Mouse (Mus musculus) brain, embryonic 14.5 days (tissue): ENCODE data around the gene Aym1. TPM values are rescaled to one million over a fixed set of nuclear protein-coding genes. Genes with fewer than 3 reads are reported as not detected.

Experiments
- DNase-seq: peaks from one replicate; pipeline ENCODE4 v3.0.0-alpha.2; 2011; ENCODE audit warnings: low read depth
- CTCF ChIP-seq: fragments of 200-500 bp; IDR thresholded peaks from 2 replicates; pipeline ENCODE4 v1.5.1; 2012; ENCODE audit warnings: inconsistent platforms, mild to moderate bottlenecking, moderate library complexity, borderline replicate concordance; ENCODE audit not compliant: insufficient read depth, insufficient read length; ENCODE audit errors: extremely low read depth
- POLR2A ChIP-seq: fragments of 200-500 bp; IDR thresholded peaks from 2 replicates; pipeline ENCODE4 v1.6.1; 2012; ENCODE audit warnings: mild to moderate bottlenecking, inconsistent platforms, borderline replicate concordance; ENCODE audit not compliant: poor library complexity, insufficient read depth, insufficient read length, severe bottlenecking; ENCODE audit errors: extremely low read depth
- polyA plus RNA-seq: library from polyadenylated mRNA; depleted of rRNA; stranded (reverse); fragments of >200 nt; gene quantifications from 2 replicates; pipeline ENCODE4 v1.2.3, GENCODE M21; 2012; rRNA removed

The Aym1 gene
- not detected in 2 replicates for polyA plus RNA-seq

DNA sequence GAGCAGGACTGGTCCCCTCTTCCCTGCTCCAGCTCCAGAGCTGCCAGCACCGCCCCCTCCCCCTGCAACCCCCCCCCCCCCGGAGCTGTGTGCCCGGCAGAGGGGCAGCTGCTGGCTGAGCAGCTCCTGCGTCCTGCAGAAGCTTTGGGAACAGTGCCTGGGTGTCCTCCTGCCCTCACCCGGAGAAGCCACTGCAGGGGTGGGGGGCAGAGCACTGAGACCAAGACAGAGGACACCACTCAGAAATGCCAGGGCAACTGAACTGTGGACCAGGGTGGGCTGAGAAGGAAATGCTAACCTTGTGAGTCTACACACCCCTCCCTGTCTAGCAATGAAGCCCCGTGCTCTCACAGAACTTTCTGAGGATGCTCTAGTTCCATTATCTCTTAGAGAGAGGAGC is at the start of gene Aym1:
Gene Aym1 (plus strand): TSS at position 109 of the 400 bp plus-strand sequence.
- DNase-seq = no peak
- TF ChIP-seq POLR2A (no peak), CTCF (no peak)

DNA sequence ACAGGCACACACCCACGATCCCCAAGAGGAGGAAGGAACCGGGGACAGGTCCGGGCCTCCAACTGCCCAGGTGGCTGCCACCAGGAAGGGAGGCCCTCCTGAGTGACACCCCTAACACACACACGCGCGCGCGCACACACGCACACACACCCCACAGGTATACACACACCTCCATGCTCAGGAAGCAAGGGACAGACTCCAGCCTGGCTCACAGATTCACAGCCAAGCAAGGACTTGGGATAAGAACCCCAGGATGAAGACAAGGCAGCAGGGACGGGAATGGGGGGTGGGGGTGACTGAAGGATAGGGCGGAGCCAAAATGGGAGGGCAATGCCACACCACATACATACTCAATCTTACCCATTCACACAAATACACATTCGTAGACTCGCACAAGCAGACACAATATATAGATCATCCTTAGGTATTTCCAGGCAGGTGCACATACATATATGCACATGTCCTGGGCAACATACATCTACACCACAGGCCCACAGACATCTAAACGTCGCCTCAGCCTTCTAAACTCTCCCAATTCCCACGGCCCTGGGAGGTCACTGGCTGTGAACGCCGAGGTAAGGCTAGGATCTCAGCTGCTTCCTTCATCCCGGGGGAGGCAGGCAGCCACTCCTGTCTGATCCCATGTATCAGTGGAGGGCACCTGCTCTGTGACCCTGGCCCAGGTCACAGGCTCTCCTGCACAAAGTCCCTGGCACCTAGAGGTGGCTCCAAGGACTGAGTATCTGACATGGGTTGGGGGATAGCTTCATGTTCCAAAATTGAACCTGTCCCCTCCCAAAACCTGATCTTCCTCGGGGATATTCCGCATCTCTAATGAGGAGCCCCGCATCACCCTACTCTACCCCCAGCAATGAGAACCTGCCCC is 47.4 kb upstream of the Aym1 start:
- TF ChIP-seq POLR2A = no peak
- no peak for TF ChIP-seq CTCF
- DNase-seq = no peak

DNA sequence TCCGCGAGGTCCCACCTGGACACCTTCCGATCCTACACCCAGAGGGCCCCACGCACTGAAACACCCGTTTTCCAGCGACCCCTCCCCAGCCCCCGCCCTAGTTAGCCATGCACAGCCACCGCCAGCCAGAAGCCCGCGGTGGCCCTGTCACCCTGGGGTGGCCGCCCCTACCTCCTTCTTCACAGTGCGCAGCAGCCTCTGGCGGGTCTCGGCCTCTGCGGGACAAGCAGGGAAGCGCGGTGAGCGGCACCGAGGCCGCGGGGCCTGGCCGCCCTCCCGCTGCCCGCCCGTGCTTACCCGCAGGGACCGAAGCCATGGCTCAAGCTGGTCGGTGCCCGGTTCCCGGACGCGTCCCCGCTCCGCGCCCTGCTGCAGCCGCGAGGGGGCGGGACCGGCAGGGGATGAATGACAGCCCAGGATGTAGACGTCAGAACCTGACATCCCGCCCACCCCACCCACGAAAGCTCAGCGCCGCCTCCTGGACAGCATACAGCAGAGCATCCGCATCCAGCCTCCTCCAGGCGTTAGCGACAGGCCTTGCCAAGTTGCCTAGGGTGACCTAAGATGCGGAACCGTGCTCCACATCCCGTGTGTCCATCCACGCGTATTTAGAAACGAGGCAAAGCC is 46.6 kb upstream of the Aym1 start, which contains the start of gene Sgsm1:
Gene Sgsm1 (minus strand): TSS at position 410 of the 627 bp plus-strand sequence.
- peak; percentile 69; the same call in 1 of the 2 replicates for TF ChIP-seq POLR2A
- TF ChIP-seq CTCF = peak; percentile 68
- DNase-seq = peak; percentile 94

DNA sequence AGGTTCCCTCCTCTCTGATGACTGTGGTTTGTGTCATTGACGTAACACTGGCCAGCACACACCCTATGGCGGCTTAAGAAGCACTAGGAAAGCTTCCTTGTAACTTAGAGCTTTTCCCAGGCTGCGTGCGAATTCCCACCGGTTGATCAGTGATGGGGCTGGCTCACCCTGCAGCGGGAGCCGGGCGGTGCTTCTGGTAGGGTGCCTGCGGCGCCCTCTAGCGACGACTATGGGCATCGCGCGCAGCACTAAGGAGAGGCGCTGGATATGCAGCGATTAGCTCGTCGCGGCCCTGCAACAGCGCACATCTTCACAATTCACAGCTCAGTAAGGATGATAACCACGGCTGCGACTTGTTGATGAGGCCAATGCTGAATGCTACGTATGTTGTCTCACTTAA is 43.1 kb upstream of the Aym1 start:
- DNase-seq = peak; percentile 92
- TF ChIP-seq CTCF (peak; percentile 99), POLR2A (no peak)

DNA sequence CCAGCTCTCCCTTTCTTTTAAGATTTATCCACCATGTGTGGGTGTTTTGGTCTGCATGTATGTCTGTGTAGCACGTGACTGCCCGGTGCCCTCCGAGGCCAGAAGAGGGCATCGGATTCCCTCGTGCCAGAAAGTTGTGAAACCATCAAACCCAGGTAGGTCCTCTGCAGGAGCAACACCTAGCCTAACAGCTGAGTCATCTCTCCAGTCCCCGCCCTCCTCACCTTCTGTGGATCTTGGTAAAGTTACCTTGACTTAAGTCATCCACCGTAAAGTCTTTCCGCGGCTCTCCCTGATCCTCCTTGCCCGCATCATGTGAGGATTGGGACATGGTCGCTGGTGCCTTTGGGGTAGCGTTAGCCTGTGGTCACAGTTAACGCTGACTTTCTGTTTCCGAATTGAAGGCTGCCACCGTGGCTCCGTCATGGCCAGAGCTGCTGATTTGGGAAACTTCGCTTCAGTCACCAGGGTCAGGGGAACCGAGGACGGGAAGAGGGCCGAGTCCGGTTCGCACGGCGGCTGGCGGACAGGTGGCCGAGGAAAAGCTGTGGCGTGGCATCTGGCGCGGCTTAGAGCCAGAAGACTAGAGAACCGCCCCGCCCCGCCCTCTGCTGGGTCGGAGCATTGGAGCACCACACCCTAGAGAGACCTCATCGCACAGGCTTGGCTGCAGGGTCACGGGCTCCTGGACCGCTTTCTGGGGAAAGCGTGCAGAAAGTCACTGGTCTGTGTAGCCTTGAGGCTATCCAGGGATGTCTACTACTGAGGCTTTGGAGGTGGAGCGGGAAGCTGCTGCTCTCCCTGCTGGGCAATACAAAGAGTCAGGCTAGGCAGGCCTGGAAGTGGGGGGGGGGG is 33.1 kb upstream of the Aym1 start:
- no peak for TF ChIP-seq POLR2A
- TF ChIP-seq CTCF = no peak
- DNase-seq = peak; percentile 43

DNA sequence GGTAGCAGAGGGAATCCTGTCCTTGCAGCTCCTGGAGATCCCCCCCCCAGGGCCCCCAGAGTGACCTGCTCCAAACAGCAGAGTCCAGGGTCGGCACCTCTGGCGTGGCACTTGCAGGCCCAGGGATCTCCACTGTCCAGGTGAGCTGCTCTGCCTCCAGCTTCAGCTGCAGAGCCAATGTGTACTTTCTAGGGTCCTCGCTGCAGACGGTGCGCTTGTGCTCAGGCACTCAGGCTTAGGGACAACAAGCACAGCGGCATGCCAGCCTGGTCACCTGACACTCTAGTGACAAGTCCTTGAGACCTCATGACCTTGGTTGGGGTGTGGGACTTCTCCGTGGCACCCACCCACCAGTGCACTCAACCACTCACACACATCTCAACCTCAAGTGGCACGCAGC is 27.6 kb upstream of the Aym1 start:
- no peak for DNase-seq
- TF ChIP-seq POLR2A = no peak
- TF ChIP-seq CTCF = no peak

DNA sequence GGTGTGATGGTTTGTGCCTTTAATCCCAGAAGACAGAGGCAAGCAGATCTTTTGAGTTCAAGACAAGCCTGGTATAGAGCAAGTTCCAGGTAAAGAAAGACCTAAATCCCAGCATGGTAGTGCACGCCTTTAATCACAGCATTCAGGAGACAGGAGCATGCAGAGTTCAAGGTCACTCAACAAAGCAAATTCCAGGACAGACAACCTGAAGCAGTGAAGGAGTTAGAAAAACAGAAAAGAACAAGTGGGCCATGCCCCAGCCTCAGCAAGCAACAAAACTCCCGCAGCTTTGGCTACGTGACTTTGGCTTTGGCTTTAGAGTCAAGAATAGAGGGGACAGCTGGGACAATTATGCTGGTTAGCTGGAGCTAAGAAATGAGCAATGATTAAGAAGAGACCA is 26.9 kb upstream of the Aym1 start:
- DNase-seq = no peak
- TF ChIP-seq CTCF (no peak), POLR2A (no peak)

DNA sequence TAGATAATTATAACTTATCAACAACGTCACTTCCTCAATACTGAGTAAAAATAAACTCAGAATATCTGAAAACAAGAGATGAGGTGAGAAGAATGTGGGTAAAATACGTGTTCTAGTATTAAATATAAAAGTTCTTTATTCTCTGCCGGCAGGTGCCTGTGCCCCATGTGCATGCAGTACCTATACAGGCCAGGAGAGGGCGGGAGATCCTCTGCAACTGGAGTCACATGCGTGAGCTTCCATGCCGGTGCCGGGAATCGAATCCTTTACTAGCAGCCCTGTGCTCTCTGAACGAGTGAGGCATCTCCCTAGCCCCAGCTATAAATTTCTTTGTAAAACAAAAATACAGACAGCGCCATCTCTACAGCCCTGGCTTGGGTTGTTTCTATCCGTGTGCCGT is 24.9 kb upstream of the Aym1 start:
- TF ChIP-seq POLR2A = no peak
- peak; percentile 58 for TF ChIP-seq CTCF
- DNase-seq = no peak

DNA sequence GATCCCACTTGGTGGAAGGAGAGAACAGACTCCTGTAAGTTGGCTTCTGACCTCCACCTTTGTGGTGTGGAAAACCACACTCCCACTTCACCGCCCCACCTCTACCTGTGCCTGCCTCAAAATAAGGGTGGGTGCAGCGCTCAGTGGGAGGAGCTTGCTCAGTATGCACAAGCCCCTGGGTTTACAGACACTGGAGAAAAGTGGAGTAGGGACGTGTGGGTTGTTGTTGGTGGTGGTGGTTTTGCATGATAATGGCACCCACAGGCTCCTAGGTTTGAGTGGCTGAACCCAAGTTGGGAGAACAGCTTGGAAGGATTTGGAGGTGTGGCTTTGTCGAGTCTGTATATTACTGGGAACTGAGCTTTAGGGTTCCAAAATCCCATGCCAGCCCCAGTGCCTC is 24.2 kb upstream of the Aym1 start:
- TF ChIP-seq POLR2A = no peak
- TF ChIP-seq CTCF = no peak
- DNase-seq = no peak

DNA sequence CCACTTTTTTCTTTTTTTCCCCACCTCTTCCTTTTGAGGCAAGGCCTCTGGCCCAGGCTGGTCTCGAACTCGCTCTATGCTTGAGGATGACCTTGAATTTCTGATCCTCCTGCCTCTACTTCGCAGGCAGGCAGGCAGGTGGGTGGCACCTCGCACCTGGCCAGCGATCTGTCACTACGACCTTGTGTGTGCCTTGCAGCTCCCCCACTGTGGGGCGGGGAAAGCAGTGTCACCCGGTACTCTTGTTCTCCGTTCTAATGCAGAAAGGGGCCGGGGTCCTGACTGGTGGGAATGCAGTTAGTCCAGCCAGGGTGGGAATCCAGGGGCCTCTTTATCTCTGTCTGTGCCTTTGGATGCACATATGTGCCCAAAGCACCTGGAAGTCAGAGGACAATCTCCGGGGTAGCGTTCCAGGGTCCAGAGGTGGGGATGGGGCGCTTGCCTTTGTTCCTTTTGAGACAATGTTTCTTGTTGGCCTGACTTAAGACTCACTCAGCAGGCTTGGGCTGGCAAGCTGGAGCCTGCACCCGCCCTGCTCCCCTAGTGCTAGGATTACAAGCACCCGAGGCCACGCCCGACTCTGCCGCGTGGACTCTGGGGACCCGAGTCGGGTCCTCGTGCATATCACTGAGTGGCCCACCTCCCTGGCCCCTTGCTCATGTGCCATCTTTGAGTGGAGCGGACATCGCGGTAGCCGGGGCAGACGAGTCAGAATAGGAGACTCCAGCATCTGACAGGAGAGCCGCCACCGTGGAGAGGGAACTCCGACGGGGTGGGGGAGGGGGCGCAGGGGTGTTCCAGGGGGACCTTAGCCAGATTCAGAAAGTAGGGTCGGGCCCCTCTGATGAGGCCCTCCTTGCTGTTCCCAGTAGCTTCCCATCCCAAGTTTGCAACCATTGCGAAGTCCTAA is 22.2 kb upstream of the Aym1 start:
- TF ChIP-seq POLR2A (no peak), CTCF (no peak)
- no peak for DNase-seq
